Mouse (Mus musculus) monocyte, adult 2 months (primary cell): ENCODE measurements around the gene Flrt3.

Source experiments
- DNase-seq, 2 experiments: peaks; one replicate each; pipeline ENCODE4 v3.0.0; 2022; ENCODE audit warnings: low spot score in 2 of 2, low read depth in 1 of 2

Gene Flrt3

GRCm38 (mm10) chr2:140670963-140671702 lies at the start of gene Flrt3:
Flrt3 (minus strand) TSS chr2:140671469.
- DNase-seq, result no peak

GRCm38 (mm10) chr2:140717407-140717806 lies 46.1 kb upstream of the Flrt3 start:
- no peak for DNase-seq

- DNase-seq, result no peak
Measured at GRCm38 (mm10) chr2:140715822-140716221, 44.6 kb upstream of the Flrt3 start.

GRCm38 (mm10) chr2:140707550-140707949 lies 36.3 kb upstream of the Flrt3 start:
- DNase-seq, result no peak

- no peak for DNase-seq
Measured at GRCm38 (mm10) chr2:140705278-140705677, 34.0 kb upstream of the Flrt3 start.

- no peak for DNase-seq
Measured at GRCm38 (mm10) chr2:140704146-140704545, 32.9 kb upstream of the Flrt3 start.

GRCm38 (mm10) chr2:140703377-140703776 lies 32.1 kb upstream of the Flrt3 start:
- no peak for DNase-seq

GRCm38 (mm10) chr2:140698585-140698984 lies 27.3 kb upstream of the Flrt3 start:
- no peak for DNase-seq

- no peak for DNase-seq
Measured at GRCm38 (mm10) chr2:140693845-140694244, 22.6 kb upstream of the Flrt3 start.

GRCm38 (mm10) chr2:140692461-140692860 lies 21.2 kb upstream of the Flrt3 start:
- DNase-seq, result no peak

GRCm38 (mm10) chr2:140691403-140691802 lies 20.1 kb upstream of the Flrt3 start:
- DNase-seq, result no peak

- DNase-seq, result no peak
Measured at GRCm38 (mm10) chr2:140690906-140691305, 19.6 kb upstream of the Flrt3 start.

- no peak for DNase-seq
Measured at GRCm38 (mm10) chr2:140676728-140677127, 5.5 kb upstream of the Flrt3 start.

GRCm38 (mm10) chr2:140673466-140673865 lies 2.2 kb upstream of the Flrt3 start:
- DNase-seq, result no peak

- DNase-seq, result no peak
Measured at GRCm38 (mm10) chr2:140670457-140670856, 812 bp downstream of the Flrt3 start.

- DNase-seq, result no peak
Measured at GRCm38 (mm10) chr2:140669786-140670185, 1.5 kb downstream of the Flrt3 start.

- DNase-seq, result no peak
Measured at GRCm38 (mm10) chr2:140669081-140669480, 2.2 kb downstream of the Flrt3 start.

- DNase-seq, result no peak
Measured at GRCm38 (mm10) chr2:140668311-140668710, 3.0 kb downstream of the Flrt3 start.

GRCm38 (mm10) chr2:140667261-140668047 lies 3.8 kb downstream of the Flrt3 start:
- no peak for DNase-seq

- DNase-seq, result no peak
Measured at GRCm38 (mm10) chr2:140666846-140667245, 4.4 kb downstream of the Flrt3 start.

- DNase-seq, result no peak
Measured at GRCm38 (mm10) chr2:140664381-140664780, 6.9 kb downstream of the Flrt3 start.

- DNase-seq, result no peak
Measured at GRCm38 (mm10) chr2:140662673-140663072, 8.6 kb downstream of the Flrt3 start.
